Mouse (Mus musculus) telencephalon, adult 2 months (tissue): ENCODE data around the gene Eva1c.

Source experiments
- DNase-seq: peaks from one replicate; pipeline ENCODE4 v3.0.0-alpha.2; 2011; ENCODE audit warnings: low read depth, low spot score

Gene Eva1c

GRCm38 (mm10) chr16:90916040-90916481 lies 89.5 kb downstream of the Eva1c start:
- DNase-seq = no peak

- DNase-seq = no peak
Observed at GRCm38 (mm10) chr16:90917156-90917555, 90.6 kb downstream of the Eva1c start.

DNA sequence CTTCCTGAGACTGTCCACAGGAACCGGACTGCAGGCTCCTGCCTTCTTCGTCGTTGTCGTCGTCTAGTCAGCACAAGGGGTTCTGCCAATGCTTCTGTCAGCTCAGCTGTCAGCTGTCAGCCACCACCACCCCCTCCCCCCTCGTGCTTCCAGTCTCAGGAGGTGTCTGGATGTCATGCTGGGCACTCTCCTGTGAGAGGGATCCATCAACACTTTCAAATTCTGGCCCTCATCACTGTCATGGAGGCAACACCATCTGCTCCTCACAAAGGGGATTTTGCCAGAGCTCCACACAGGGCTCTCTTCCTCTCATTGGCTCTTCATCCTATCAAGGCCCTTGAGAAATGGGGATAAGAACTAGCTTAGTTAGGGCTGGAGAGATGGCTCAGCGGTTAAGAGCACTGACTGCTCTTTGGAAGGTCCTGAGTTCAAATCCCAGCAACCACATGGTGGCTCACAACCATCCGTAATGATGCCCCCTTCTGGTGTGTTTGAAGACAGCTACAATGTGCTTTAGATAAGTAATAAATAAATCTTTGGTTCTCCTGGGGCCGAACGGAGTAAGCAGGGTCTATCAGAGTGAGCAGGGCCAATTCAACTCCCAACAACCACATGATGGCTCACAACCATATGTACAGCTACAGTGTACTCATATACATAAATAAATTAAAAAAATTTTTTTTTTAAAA lies 95.1 kb downstream of the Eva1c start:
- DNase-seq = no peak

DNA sequence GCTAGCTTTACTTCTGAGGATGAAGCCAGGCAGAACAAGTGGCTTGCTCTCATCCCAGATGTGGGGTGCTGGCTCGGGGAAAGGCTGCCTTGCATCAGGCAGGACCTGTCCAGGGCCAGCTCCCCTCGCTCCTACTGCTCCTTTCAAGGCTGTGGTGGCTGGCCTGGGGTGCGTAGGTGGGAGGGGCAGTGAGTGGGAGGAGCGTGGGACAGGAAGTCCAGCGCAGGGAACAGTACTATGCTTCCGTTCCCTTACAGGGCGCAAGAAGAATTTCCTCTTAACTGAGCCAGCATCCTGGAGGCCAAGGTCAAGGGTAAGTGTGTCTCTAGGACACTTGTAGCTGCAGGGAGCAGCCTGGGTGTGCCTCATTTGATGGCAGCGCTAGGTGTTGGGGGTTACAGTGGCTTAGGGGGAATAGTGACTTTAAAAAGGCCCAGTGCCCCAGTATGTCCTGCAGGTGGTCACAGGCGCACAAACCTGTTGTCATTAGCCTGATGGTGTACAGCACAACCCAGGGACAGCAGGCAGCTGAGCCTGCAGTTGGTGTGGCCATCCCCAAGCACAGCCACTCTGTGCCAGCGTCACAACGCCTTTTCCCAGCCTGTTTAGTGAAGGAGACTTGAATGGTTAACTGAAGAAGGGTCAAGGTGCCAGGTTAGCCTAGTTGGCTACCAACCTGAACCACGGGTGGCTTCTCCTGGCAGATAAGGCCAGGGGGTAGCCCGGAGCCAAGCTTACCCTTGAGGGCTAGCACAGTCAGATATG lies 98.3 kb downstream of the Eva1c start:
- no peak for DNase-seq

- DNase-seq = peak; percentile 15
Observed at GRCm38 (mm10) chr16:90925461-90925860, 98.9 kb downstream of the Eva1c start.

DNA sequence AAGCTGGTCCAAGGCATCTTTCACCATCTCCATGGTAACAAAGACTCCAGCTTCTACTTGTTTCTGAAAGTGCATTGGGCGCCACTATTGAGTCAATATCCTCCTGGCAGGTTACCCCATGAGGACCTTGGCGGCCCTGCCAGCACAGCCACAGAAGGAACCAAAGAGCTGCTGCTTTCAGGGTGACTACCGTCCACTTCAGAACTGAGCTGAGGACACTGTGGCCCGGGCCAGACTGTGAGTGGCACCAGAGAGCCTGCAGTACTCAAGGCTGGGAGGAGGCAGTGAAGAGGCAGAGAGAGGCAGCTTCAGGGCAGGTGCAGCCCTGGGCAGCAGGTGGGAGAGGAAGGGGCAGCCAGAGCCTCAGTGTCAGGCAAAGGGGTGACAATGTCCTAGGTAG lies 100.9 kb downstream of the Eva1c start:
- no peak for DNase-seq

GRCm38 (mm10) chr16:90933534-90934176 lies 107.1 kb downstream of the Eva1c start:
- no peak for DNase-seq

DNA sequence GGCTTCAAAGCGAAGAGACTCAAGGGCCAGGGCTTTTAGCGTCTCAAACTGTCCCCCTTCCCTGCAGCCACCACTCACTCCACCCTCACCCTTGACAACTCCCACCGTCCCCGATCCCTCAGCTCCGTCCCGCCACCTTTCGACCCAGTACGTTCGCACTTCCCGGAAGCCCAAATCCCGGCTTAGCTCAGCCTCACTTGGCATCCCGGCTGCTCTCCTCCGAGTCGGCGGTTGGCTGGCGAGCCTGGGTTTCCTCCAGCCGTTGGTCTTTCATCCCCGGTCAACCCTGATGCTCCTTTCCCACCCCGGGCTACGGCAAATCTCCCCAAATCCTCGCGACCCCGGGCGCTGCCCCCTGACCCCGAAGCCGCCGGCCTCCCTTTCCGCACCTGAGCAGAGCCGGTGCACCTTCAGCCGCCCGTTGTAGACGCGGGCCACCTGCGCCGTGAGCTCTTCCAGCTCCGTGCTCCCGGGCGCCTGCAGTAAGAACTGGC lies 107.7 kb downstream of the Eva1c start:
- peak; percentile 29 for DNase-seq

- DNase-seq = peak; percentile 94
Observed at GRCm38 (mm10) chr16:90934687-90935328, 108.3 kb downstream of the Eva1c start, which contains the start of gene Cfap298. Gene Cfap298, minus strand, starts transcription at chr16:90935114.

DNA sequence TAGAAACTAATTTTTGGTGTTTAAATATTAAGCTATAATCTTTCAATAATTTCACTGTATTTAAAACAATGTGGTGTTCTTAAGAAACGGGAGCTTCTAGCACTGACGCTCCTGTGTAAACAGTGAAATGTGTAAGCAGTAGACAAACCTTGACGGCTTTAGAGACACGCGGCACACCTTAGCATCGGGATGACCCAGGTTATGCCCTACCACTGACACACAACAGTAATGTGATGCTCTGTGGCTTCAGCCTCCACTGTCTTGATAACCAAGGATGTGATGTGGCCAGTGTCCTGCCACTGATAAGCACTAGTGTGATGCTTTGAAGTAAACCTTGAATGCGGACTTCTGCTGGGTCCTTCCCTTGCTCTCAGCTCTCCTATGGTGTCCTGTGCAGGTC lies 114.7 kb downstream of the Eva1c start:
- DNase-seq = no peak

DNA sequence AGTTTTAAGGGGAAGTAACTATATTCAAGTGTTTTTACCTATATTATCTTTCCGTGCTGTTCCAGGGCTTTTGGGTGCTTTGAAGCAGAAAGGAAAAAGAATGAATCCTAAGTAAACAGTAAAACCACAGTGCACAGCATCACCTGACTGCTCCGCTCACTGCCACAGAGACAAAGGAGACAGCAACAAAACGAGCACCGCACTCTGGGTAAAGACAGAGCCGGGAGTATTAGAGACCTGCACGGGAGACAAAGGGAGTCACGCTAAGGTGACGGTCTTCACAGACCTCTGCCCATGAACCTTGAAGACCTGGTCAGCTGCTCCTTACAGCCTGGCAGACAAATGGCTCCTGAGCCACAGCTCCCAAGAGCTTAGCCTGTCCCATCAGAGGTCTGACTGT lies 120.5 kb downstream of the Eva1c start:
- DNase-seq = no peak

DNA sequence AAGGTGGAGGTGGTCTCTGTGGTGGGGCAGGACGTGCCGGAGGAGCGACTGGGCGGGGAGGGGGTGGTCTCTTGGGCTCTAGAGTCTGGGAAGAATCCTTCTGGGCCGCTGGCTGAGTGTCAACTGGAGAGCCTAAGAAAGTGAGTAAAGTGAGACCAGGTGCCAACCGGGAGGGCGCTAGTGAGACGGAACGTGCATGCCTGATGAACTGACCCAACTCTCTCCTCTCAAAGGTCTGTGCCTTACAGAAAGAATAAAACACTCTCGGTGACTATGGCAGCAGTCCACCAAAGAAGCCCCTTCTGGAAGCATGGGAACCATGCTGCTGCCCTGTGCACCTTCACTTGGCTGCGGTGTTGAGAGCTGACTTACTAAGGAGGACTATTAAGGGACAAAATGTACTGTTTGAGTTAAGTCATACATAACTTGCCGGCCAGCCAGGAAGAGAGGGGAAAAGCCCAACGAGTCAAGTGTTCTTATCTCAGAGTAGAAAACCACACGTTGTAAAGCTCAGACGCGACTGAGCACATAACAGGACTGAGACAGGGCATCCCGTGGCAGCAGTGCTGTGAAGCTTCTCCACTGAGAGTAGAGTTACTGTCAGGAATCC lies 123.9 kb downstream of the Eva1c start:
- no peak for DNase-seq

DNA sequence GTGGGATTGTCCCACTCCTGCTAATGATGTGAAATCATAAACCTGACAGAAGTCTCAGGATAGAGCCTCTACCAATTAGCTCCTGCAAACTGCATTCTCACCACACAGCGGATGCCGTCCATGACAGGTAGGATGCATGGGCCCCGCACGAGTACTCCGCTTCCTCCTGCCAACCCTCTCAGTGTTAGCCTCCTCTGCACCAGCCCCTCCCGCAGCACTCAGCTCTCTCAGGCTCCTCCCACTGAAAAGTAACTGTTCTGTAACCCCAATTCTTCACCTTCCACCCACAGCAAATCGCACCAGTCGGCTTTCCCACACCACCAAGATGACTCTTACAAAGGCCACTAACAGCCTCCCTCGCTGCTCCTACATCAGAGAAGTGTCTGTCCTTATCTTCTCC lies 126.6 kb downstream of the Eva1c start:
- no peak for DNase-seq

DNA sequence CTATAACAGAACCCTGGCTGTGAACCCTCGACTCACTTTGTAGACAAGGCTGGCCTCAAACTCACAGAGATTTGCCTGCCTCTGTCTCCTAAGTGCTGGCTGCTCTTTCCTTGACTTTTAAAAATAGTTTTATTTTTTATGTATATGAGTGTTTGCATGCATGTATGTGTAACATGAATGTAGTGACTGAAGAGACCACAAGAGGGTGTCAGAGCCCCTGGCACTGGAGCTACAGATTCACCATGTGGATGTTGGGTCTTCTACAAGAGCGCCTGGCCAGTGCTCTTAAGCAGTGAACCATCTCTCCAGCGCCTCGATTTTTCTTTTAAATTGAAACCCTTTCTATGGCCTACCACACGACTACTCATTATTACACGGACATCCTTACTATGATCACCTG lies 127.3 kb downstream of the Eva1c start:
- DNase-seq = no peak
